Mouse (Mus musculus): ENCODE data around the gene Ppp1r36.

Gene Ppp1r36

DNA sequence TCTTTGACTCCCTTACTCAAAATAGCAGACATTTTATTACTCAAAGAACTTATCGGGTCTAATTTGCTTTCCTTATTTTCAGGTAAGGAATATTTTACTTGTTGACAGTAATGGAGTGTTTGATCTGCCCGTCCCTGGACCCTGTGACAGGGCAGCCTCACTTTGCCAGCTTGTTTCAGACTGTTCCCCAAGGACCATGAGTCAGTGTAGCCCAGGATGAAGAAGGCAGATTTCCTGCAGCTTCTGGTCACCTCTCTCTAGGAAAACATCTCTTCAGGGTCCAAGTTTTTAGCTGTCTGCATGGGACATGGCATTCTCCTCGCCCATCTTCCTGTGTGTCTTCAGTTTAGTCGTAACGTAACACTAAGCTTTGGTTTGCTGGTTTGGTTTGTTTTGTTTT is 20.1 kb upstream of the Ppp1r36 start:
- 94% methylated on average over 5 of the region's 5 CpGs for WGBS

DNA sequence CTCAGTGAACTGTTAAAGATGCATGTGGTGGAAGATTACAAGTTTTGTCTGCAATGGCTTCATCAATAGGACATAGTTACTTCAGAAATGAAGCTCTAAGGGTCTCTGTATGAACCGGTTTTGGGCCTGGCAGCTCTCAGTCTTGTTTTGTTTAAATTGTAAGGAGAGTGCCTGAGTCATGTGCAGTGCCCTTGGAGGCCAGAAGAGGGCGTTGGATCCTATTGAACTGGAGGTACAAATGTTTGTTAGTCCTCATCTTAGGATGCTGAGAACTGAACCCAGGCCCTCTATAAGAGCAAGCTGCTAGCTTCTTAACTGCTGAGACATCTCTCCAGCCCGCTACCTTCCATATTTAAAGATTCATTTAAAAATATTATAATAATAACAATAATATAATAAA is 15.7 kb upstream of the Ppp1r36 start:
- 62% methylated on average over 3 of the region's 3 CpGs for WGBS

DNA sequence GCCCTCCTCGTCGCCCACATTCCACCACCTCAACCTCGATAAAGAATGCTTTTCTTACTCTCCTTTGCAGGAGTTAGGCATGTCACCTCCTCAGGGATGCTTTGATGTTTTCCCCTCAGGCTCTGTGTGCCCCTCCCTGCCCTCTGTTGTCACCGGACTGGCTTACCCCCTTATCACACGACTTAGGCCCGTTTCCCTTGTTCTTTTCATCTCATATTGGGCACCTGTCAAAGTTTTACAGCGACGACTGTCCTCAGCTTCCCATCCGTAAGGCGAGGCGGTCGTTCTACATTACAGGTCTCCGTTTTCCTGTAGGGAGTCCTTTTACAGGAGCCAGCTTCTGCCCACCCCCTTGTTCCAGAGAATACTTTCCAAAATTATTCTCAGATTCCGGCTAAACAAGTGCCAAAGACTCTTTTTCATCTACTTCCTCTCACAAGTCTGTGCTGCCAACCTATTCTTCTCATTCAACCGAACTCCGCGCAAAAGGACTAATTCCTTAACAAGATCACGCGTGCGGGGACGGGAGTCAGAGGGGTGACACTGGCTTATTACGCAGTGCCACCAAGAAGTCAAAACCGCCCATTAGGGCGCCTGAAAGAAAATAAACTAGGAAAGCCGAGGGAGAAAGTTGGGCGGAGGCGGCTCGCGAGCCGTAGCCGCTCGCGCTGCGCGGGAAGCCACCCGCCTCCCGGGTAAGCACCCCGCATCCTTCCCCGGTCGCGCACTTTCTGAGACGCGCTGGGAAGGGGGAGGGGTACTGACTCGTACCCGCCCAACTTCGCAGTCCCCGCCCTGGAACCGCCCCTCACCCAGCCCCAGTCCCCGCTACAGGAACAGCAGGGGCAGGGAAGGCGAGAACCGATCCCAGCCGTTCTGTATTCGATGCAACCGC is 14.1 kb upstream of the Ppp1r36 start:
- 3% methylated on average over 54 of the region's 54 CpGs for WGBS

DNA sequence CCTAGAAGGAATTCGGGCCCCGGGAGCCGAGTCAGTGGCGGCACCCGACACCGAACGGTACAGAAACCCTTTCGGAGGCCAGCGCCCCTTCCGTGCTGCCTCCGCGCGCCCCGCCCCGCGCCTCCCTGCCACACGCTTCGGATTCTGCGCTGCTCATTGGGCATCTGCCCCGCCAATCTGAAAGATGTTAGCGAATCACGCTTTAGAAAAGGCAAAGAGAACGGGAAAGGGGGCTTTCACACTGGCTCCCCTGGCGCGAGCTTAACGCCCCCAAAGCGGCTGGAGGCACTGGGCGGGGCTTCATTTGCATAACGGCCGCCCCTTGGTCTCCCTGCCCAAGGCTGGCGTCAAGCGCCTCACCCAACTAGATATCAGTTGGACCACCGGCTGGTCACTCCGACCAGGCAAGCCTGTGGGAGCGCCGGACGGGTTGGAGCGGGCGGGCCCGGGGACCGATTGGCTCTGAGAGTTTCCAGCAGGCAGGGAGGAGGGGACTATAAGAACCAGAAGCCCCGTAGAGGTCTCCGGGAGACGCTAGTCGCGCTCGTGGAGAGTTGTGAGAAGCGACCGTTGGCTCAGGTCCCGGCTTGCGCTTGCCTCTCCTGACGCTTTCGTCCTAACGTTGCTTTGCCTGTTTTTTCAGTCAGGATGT is 13.3 kb upstream of the Ppp1r36 start, which contains the start of gene Hspa2:
Gene Hspa2, plus strand, starts transcription at position 291 of the 652 bp plus-strand sequence.
- WGBS, result under 1% methylated on average over 54 of the region's 54 CpGs

DNA sequence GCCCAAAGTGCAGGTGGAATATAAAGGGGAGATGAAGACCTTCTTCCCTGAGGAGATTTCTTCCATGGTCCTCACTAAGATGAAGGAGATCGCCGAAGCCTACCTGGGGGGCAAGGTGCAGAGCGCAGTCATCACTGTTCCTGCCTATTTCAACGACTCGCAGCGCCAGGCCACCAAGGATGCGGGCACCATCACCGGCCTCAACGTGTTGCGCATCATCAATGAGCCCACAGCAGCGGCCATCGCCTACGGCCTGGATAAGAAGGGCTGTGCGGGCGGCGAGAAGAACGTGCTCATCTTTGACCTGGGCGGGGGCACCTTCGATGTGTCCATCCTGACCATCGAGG is 12.5 kb upstream of the Ppp1r36 start:
- WGBS, result 9% methylated on average over 20 of the region's 20 CpGs

DNA sequence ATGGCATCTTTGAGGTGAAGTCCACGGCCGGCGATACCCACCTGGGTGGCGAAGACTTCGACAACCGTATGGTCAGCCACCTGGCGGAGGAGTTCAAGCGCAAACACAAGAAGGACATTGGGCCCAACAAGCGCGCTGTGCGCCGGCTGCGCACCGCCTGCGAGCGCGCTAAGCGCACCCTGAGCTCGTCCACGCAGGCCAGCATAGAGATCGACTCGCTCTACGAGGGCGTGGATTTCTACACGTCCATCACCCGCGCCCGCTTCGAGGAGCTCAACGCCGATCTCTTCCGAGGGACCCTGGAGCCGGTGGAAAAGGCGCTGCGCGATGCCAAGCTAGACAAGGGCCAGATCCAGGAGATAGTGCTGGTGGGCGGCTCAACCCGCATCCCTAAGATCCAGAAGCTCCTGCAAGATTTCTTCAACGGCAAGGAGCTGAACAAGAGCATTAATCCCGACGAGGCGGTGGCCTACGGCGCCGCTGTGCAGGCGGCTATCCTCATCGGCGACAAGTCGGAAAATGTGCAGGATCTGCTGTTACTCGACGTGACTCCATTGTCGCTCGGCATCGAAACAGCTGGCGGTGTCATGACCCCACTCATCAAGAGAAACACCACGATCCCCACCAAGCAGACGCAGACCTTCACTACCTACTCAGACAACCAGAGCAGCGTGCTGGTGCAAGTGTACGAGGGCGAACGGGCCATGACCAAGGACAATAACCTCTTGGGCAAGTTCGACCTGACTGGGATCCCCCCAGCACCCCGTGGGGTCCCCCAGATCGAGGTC is 12.0 kb upstream of the Ppp1r36 start:
- 4% methylated on average over 64 of the region's 64 CpGs for WGBS

DNA sequence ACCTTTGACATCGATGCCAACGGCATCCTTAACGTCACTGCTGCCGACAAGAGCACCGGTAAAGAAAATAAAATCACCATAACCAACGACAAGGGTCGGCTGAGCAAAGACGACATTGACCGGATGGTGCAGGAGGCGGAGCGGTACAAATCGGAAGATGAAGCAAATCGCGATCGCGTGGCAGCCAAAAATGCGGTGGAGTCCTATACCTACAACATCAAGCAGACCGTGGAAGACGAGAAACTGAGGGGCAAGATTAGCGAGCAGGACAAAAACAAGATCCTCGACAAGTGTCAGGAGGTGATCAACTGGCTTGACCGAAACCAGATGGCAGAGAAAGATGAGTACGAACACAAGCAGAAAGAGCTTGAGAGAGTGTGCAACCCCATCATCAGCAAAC is 11.4 kb upstream of the Ppp1r36 start:
- 12% methylated on average over 23 of the region's 23 CpGs for WGBS

DNA sequence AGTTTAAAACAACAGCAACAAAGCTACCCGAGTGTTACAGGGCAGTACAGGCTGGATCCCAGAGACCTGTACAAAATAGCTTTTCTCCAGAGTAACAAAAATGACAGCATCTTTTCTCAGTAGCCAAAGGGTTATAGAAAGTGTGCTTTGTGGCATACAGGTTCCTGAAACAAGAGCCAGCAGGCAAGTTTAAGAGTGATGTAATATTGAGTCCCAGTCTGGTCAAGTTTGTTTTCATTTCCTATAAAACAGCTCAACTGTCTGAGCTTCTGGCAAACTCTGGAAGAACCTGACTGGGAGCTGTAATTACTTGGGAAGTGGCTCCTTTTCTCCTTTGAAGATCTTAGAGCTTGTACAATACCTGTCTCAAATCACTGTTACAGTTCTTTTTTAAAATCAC is 10.2 kb upstream of the Ppp1r36 start:
- WGBS, result 60% methylated on average over 1 of the region's 1 CpGs

DNA sequence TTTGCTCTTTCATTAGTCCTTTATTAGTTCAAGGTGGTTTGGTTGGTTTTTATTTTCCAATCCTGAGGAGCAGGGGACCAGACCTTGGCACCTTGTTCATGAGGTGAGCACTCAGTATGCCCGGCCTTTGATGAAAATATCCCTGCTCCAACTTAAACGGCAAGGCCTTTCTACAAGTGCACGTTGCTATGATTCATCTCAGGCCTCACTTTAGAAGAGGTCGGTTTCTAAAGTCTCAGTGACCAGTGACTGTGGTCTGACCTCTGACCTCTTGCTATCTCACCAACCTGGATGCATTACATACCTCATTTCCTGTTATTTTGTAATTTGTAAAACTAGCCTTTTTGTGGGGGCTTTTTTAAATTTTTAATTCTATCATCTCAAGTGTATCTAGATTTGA is 8.2 kb upstream of the Ppp1r36 start:
- 84% methylated on average over 4 of the region's 4 CpGs for WGBS

DNA sequence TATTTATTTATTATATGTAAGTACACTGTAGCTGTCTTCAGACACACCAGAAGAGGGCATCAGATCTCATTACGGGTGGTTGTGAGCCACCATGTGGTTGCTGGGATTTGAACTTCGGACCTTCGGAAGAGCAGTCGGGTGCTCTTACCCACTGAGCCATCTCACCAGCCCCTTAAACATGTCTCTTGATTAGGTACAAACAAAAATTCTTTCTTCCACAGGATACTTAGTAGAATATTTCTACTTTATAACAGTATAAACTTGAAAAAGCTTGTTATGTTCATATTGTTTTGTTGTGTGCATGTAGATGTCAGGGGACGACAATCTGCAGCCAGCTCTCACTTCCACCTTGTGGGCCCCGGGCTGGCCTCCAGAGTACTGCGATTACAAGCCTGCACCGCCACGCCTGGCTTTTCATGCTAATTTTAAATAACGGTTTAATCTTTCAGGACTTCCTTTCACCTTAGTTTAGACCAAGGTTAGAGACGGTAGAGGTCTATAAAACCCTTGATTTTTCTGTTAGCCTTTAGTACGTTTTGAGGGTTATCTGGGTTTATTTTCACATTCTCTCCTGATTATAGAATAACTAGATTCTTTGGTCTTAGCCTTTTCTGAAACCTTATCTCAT is 1.8 kb upstream of the Ppp1r36 start:
- 92% methylated on average over 12 of the region's 12 CpGs for WGBS

DNA sequence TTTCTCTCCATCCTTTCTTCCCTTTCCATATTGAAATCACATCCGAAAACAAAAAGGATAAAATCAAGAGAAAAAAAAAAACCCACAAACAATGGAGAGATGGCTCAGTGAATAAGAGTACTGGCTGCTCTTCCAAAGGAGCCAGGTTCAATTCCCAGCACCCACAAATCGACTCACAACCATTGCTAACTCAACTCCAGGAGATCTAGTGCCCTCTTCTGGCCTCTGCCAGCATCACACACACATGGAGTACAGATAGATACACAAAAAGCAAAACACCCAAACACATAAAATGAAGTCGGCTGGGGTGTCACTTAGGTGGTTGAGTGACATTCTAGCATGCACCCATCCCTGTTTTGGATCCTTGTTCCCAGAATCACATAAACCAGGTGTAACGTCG is 1.0 kb downstream of the Ppp1r36 start:
- WGBS, result 94% methylated on average over 5 of the region's 5 CpGs

DNA sequence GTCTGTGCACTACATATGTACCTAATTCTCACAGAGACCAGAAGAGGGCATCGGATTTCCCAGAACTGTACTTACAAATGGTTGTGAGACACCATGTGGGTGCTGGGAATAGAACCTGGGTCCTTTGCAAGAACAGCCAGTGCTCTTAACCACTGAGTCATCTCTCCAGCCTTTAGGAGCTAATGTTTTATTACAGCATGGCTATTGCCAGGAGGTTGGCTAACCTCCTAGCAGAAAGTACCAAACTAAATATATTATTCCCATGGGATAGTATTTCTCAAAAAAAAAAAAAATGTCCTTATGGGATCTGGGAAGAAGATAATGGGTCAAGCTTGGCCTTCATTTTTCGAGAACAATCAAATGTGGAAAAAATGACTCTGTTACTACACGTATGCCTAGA is 7.9 kb downstream of the Ppp1r36 start:
- 94% methylated on average over 3 of the region's 3 CpGs for WGBS

DNA sequence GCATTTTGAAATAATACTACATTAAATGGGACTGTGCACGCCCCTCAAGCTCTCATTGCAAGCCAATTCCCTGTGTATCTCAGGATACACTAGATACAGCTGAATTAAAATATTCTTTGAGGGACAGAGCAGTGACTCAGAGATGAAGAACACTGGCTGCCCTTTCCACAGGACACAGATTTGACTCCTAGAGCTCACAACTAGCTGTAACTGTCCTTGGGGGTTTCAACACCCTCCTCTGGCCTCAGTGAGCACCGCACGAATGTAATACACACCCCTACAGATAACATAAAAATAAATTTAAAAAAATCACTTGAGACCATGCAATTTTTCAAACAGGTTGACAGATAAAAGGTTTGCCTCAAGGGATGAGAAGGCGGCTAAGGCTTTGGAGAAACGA is 10.2 kb downstream of the Ppp1r36 start:
- WGBS, result 79% methylated on average over 5 of the region's 5 CpGs

DNA sequence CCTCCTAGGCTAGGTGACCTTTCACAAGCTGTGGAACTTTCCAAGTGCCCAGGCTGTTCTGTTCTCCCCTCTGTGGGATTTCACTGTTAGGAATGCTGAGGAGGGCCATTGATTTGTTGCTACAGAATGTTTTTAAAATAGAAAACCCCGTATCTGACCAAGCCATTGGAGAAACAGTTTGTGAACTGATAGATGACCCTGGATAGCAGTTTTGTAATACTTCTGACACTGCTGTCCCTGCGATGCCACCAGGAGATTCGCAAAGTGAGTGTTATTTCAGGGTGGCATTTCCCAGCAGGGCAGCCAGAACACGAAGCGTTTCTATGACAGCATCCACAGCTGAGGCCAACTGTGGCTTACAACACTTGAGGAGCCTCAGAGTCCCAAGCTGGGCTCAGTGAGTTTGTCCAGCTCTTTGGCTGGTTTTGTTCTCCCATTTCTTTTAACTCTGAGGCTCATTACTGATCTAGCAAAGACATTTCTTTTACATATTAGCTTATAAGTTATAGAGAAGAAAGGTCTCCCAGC is 13.6 kb downstream of the Ppp1r36 start:
- WGBS, result 32% methylated on average over 5 of the region's 5 CpGs

DNA sequence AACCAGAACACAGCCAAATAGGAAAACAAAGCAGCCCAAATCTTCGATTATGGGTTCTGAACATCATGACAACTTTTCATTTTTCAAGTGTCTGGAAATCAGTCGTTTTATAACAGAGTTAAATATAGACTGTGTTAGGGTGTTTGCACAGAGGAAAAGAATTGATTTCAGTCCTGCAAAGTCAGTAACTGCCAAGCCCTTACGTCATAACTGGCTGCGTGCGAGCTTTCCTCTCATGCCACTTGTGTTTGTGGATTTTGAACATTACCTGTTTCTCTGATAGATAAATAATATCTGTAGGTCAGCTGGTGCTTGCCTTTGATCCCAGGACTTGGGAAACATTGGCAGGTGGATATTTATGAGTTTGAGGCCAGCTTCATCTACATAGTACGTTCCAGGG is 14.1 kb downstream of the Ppp1r36 start:
- 54% methylated on average over 6 of the region's 6 CpGs for WGBS

DNA sequence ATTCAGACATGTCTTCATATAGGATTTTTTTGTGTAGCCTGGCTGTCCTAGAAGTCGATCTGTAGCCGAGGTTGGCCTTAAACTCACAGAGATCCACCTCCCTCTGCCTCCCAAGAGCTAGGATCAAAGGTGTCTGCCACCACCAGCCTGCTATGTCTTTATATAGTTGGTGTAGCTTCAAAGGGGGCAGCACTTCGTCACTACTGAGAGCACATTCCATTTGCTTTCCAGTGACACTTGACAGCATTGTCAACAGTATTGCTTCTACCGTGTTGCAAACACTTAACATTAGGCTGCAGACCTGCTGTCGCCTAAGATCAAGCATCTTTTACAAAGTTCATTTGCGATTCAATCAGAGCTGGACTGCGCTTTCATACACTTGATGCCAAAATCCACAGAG is 16.8 kb downstream of the Ppp1r36 start:
- WGBS, result 74% methylated on average over 7 of the region's 7 CpGs

DNA sequence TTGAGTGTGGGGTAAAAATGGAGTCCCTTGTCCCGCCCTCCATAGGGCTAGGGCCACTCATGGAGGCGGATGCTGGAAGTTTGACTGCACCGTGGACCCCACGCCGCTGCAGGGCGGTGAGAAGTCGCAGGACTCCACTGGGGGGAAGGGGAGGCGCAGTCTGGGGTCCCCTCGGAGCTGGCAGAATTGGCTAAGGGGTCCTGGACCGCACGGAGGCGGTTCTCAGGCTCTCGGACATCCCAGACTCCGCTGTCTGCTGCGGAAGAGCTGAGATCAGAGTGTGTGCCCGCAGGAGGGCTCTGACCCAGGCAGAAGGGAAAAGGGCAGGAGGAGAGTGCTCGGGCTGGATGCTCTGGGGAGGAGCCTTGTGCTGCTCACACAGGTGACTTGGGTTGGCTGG is 17.7 kb downstream of the Ppp1r36 start:
- 12% methylated on average over 17 of the region's 17 CpGs for WGBS

DNA sequence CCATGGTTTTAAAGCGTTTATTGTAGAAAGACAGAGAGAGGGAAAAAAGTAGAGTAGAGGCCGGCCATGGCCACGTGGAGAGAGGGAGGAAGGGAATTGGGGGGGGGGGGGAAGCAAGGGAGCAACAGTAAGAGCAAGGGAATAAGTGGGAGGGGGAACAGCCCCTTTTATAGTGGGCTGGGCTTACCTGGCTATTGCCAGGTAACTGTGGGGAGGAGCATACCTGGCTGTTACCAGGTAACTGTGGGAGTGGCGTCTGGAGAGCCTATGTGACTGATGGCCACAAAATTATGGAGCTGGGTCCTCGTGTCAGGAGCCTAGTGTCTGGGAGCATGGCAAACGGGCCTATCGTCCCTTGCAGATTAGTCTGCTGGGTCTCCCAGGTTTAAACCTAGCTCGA is 18.2 kb downstream of the Ppp1r36 start:
- 58% methylated on average over 8 of the region's 8 CpGs for WGBS

DNA sequence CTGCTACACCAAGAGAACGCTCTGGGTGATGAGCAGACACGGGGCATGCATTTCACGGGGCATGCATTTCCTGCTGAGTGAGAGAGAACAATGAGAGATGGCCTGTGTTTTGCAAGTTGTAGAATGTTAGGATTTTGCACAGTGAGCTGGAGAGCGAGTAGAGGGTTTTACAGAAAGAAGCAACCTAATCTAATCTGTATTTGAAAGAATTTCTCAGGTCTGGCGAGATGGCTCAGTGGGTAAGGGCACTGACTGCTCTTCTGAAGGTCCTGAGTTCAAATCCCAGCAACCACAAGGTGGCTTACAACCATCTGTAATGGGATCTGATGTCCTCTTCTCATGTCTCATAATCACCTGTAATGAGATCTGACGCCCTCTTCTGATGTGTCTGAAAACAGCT is 26.1 kb downstream of the Ppp1r36 start:
- WGBS, result 83% methylated on average over 6 of the region's 6 CpGs

DNA sequence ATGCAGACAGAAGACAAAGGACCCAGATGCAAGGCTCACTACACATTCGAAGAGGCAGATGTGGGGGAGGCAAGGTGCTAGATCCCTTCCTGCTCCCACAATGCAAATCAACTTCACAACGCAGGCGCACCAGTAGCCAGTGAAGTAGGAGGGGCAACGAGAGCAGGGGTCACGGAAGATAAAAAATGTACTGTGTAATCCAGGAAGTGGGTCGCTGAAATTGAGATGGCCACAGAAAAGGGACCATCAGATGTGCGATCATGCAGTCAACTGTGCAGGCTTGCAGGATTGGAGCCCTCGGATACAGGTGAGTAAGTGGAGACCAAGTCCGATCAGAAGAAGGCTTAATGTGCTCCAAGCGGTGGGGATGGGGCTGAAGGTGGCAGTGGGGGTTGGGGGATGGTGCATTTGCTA is 27.0 kb downstream of the Ppp1r36 start:
- WGBS, result 60% methylated on average over 10 of the region's 10 CpGs

DNA sequence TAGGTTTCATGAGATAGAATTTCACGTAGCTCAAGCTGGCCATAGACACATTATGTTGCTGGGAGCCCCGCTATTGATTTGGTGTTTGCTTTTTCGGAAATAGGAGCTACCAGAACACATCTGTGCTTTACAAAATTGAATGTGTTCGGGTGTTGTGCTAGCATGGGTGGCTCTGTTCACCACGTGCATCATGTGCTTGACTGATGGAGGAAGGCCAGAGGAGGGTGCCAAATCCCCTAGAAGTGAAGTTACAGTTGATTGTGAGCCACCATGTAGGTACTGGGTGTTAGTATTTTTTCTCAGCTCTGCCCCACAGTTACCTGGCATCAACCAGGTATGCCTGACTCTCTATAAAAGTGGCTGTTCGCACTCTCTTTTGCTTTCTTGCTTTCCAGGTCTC is 27.5 kb downstream of the Ppp1r36 start:
- WGBS, result 75% methylated on average over 6 of the region's 6 CpGs

DNA sequence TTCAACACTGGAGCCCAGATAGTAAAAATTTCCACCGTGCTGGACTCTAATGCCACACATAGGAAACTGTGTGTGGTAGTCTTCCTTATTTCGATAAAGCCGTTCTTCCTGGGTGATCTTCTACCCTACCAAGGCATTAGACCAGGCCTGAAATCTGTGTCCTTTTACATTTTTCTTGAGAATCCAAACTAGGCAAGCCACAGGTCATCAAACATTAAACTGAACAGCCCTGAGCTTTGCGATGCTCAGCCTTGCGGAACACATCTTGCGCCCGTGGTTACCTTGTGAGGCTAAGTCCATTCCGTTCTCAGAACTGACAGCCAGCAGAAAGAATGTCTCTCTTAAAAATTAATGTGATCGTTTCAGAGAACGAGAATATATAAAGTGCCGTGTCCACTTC is 28.9 kb downstream of the Ppp1r36 start:
- WGBS, result 95% methylated on average over 11 of the region's 11 CpGs
